Mouse (Mus musculus) stomach, embryonic 15.5 days (tissue): Measurements from ENCODE around the gene Acvr1b. TPM values are rescaled to one million over a fixed set of nuclear protein-coding genes. Genes with fewer than 3 reads are reported as not detected.

Experiments
- ATAC-seq: fragments of 200-750 bp; cut with Nextera tagmentation; 2 replicates; pipeline ENCODE4 v1.8.0; 2017; ENCODE audit warnings: low read depth, moderate number of reproducible peaks, moderate TSS enrichment; ENCODE audit not compliant: insufficient read depth, low FRiP score
- H3K27ac ChIP-seq: fragments of 300-500 bp; sonication (generic); 2 replicates; pipeline ENCODE4 v1.5.1; 2015; ENCODE audit warnings: mild to moderate bottlenecking, inconsistent platforms
- H3K27me3 ChIP-seq: fragments of 300-500 bp; sonication (generic); replicated peaks from 2 replicates; pipeline ENCODE4 v1.6.1; 2015; ENCODE audit warnings: inconsistent platforms
- H3K36me3 ChIP-seq: fragments of 300-500 bp; sonication (generic); 2 replicates; pipeline ENCODE4 v1.6.1; 2015; ENCODE audit warnings: inconsistent platforms
- H3K4me1 ChIP-seq: fragments of 300-500 bp; sonication (generic); 2 replicates; pipeline ENCODE4 v1.6.1; 2015; ENCODE audit warnings: inconsistent platforms
- H3K4me2 ChIP-seq: fragments of 300-500 bp; sonication (generic); 2 replicates; pipeline ENCODE4 v1.6.1; 2015; ENCODE audit warnings: mild to moderate bottlenecking, inconsistent platforms
- H3K4me3 ChIP-seq: fragments of 300-500 bp; sonication (generic); replicated peaks from 2 replicates; pipeline ENCODE4 v1.5.1; 2015; ENCODE audit warnings: inconsistent platforms
- H3K9ac ChIP-seq: fragments of 300-500 bp; sonication (generic); 2 replicates; pipeline ENCODE4 v1.6.1; 2015; ENCODE audit warnings: inconsistent platforms
- H3K9me3 ChIP-seq: fragments of 300-500 bp; sonication (generic); 2 replicates; pipeline ENCODE4 v1.6.1; 2016; ENCODE audit warnings: inconsistent platforms
- WGBS: fragments of 180-500 bp; shearing (Covaris S2); methylation state at CpG from one replicate; pipeline ENCODE4 v1.1.7; 2015; 5-methylcytosine and 5-hydroxymethylcytosine counted together
- polyA plus RNA-seq: library from polyadenylated mRNA; unstranded; fragments of >200 nt; fragmentation: Nextera tagmentation; extraction: Ambion mirVana; gene quantifications from 2 replicates; pipeline ENCODE4 v1.2.1, GENCODE M21; 2015

Gene Acvr1b
- polyA plus RNA-seq, 1 experiment from 2014 or later = 8.9 TPM

GRCm38 (mm10) chr15:101137455-101137854 is 36.4 kb upstream of the Acvr1b start:
- Histone ChIP-seq H3K4me2 (no peak overlapping the region), H3K9me3 (no peaks in the 10 kb centered on the region), H3K4me1 (peaks cover 50% of the 10 kb centered on the region), H3K36me3 (peaks cover 8% of the 10 kb centered on the region; the same call in 1 of the 2 replicates), H3K27ac (no peak overlapping the region), H3K9ac (no peak overlapping the region), H3K27me3 (no peaks in the 10 kb centered on the region), H3K4me3 (no peak overlapping the region)
- no peak for ATAC-seq
- WGBS = 80% methylated on average over 11 of the region's 11 CpGs

- no peak overlapping the region for H3K4me2 ChIP-seq
- 80% methylated on average over 3 of the region's 3 CpGs for WGBS
- H3K27ac ChIP-seq = no peak overlapping the region
- no peaks in the 10 kb centered on the region for H3K27me3 ChIP-seq
- H3K9me3 ChIP-seq = no peaks in the 10 kb centered on the region
- H3K36me3 ChIP-seq = peaks cover 8% of the 10 kb centered on the region; the same call in 1 of the 2 replicates
- no peak for ATAC-seq
- H3K4me1 ChIP-seq = peaks cover 49% of the 10 kb centered on the region
- no peak overlapping the region for H3K4me3 ChIP-seq
- no peak overlapping the region for H3K9ac ChIP-seq
Measured at GRCm38 (mm10) chr15:101138675-101139074, 35.2 kb upstream of the Acvr1b start.

- no peak overlapping the region for H3K9ac ChIP-seq
- peaks cover 54% of the 10 kb centered on the region for H3K4me1 ChIP-seq
- no peak overlapping the region for H3K4me3 ChIP-seq
- no peaks in the 10 kb centered on the region for H3K27me3 ChIP-seq
- peaks cover 8% of the 10 kb centered on the region; the same call in 1 of the 2 replicates for H3K36me3 ChIP-seq
- 25% methylated on average over 12 of the region's 12 CpGs for WGBS
- ATAC-seq = 0 out of 2 replicates have a peak, but pooled peaks have one; percentile 10
- no peaks in the 10 kb centered on the region for H3K9me3 ChIP-seq
- H3K4me2 ChIP-seq = peak overlapping the region; percentile 9; the same call in 1 of the 2 replicates
- peak overlapping the region; percentile 75; the same call in 1 of the 2 replicates for H3K27ac ChIP-seq
Measured at GRCm38 (mm10) chr15:101139885-101140284, 34.0 kb upstream of the Acvr1b start.

- Histone ChIP-seq H3K27me3 (no peaks in the 10 kb centered on the region), H3K36me3 (peaks cover 8% of the 10 kb centered on the region; the same call in 1 of the 2 replicates), H3K9ac (no peak overlapping the region), H3K4me1 (peaks cover 53% of the 10 kb centered on the region), H3K27ac (peak overlapping the region; percentile 75), H3K9me3 (no peaks in the 10 kb centered on the region), H3K4me2 (peak overlapping the region; percentile 11), H3K4me3 (no peak overlapping the region)
- 48% methylated on average over 6 of the region's 6 CpGs for WGBS
- no peak for ATAC-seq
Measured at GRCm38 (mm10) chr15:101140587-101140986, 33.3 kb upstream of the Acvr1b start.

- H3K4me3 ChIP-seq = no peak overlapping the region
- H3K9ac ChIP-seq = no peak overlapping the region
- WGBS = 5% methylated on average over 9 of the region's 14 CpGs
- peak overlapping the region; percentile 11 for H3K4me2 ChIP-seq
- H3K4me1 ChIP-seq = peaks cover 55% of the 10 kb centered on the region
- ATAC-seq = peak; percentile 51
- no peaks in the 10 kb centered on the region for H3K27me3 ChIP-seq
- peaks cover 8% of the 10 kb centered on the region; the same call in 1 of the 2 replicates for H3K36me3 ChIP-seq
- H3K27ac ChIP-seq = no peak overlapping the region; the same call in 1 of the 2 replicates
- H3K9me3 ChIP-seq = no peaks in the 10 kb centered on the region
Measured at GRCm38 (mm10) chr15:101141061-101141541, 32.8 kb upstream of the Acvr1b start.

- Histone ChIP-seq H3K27ac (no peak overlapping the region), H3K36me3 (0 out of 2 replicates have a peak, but pooled peaks cover 2% of the 10 kb centered on the region), H3K9me3 (no peaks in the 10 kb centered on the region), H3K27me3 (no peaks in the 10 kb centered on the region), H3K9ac (no peak overlapping the region), H3K4me2 (no peak overlapping the region), H3K4me1 (peaks cover 68% of the 10 kb centered on the region), H3K4me3 (no peak overlapping the region)
- 54% methylated on average over 8 of the region's 8 CpGs for WGBS
- no peak for ATAC-seq
Measured at GRCm38 (mm10) chr15:101142672-101143071, 31.2 kb upstream of the Acvr1b start.

GRCm38 (mm10) chr15:101143494-101143893 is 30.4 kb upstream of the Acvr1b start:
- no peak for ATAC-seq
- WGBS = 23% methylated on average over 8 of the region's 8 CpGs
- H3K27ac ChIP-seq = peak overlapping the region; percentile 77
- H3K27me3 ChIP-seq = no peaks in the 10 kb centered on the region
- no peak overlapping the region for H3K9ac ChIP-seq
- no peak overlapping the region for H3K4me2 ChIP-seq
- H3K9me3 ChIP-seq = no peaks in the 10 kb centered on the region
- H3K4me3 ChIP-seq = no peak overlapping the region
- H3K36me3 ChIP-seq = no peaks in the 10 kb centered on the region
- peaks cover 76% of the 10 kb centered on the region for H3K4me1 ChIP-seq

- Histone ChIP-seq H3K27me3 (no peaks in the 10 kb centered on the region), H3K9me3 (no peaks in the 10 kb centered on the region), H3K4me3 (no peak overlapping the region), H3K4me1 (peaks cover 74% of the 10 kb centered on the region), H3K9ac (no peak overlapping the region), H3K36me3 (no peaks in the 10 kb centered on the region), H3K27ac (peak overlapping the region; percentile 77), H3K4me2 (no peak overlapping the region)
- no peak for ATAC-seq
- 86% methylated on average over 5 of the region's 5 CpGs for WGBS
Measured at GRCm38 (mm10) chr15:101144176-101144575, 29.7 kb upstream of the Acvr1b start.

- peak overlapping the region; percentile 77 for H3K27ac ChIP-seq
- H3K9me3 ChIP-seq = no peaks in the 10 kb centered on the region
- H3K4me1 ChIP-seq = peaks cover 68% of the 10 kb centered on the region
- no peak overlapping the region for H3K9ac ChIP-seq
- H3K27me3 ChIP-seq = no peaks in the 10 kb centered on the region
- peak overlapping the region; percentile 45; the same call in 1 of the 2 replicates for H3K4me2 ChIP-seq
- ATAC-seq = no peak
- 63% methylated on average over 8 of the region's 8 CpGs for WGBS
- no peak overlapping the region for H3K4me3 ChIP-seq
- no peaks in the 10 kb centered on the region for H3K36me3 ChIP-seq
Measured at GRCm38 (mm10) chr15:101144779-101145178, 29.1 kb upstream of the Acvr1b start.

- WGBS = 7% methylated on average over 19 of the region's 19 CpGs
- H3K4me3 ChIP-seq = peak overlapping the region; percentile 2
- peak; percentile 96 for ATAC-seq
- H3K4me1 ChIP-seq = peaks cover 60% of the 10 kb centered on the region
- H3K9me3 ChIP-seq = no peaks in the 10 kb centered on the region
- peak overlapping the region; percentile 80 for H3K27ac ChIP-seq
- peak overlapping the region; percentile 45 for H3K4me2 ChIP-seq
- no peaks in the 10 kb centered on the region for H3K27me3 ChIP-seq
- 0 out of 2 replicates have a peak overlapping the region, but pooled peaks have one; percentile 24 for H3K9ac ChIP-seq
- H3K36me3 ChIP-seq = no peaks in the 10 kb centered on the region
Measured at GRCm38 (mm10) chr15:101145424-101146099, 28.3 kb upstream of the Acvr1b start.

- no peaks in the 10 kb centered on the region for H3K36me3 ChIP-seq
- peak overlapping the region; percentile 45 for H3K4me2 ChIP-seq
- H3K27me3 ChIP-seq = no peaks in the 10 kb centered on the region
- H3K4me1 ChIP-seq = peaks cover 56% of the 10 kb centered on the region
- 56% methylated on average over 15 of the region's 15 CpGs for WGBS
- no peak overlapping the region; the same call in 1 of the 2 replicates for H3K4me3 ChIP-seq
- ATAC-seq = no peak
- no peak overlapping the region for H3K9ac ChIP-seq
- H3K9me3 ChIP-seq = no peaks in the 10 kb centered on the region
- H3K27ac ChIP-seq = peak overlapping the region; percentile 80
Measured at GRCm38 (mm10) chr15:101146100-101146965, 27.5 kb upstream of the Acvr1b start.
